Comparison of ENCODE assay signal across 7 mouse cellular contexts in genomic region chr5:108651136-108651720, GRCm38 (mm10). TPM values are rescaled to one million over a fixed set of nuclear protein-coding genes. Genes with fewer than 3 reads are reported as not detected.
"Had no signal": no experiment of that assay in that cellular context is flagged by ENCODE, and none has a peak within 500 bp of the region (broad histone marks: within the 10 kb centered on the region; RNA-seq: fewer than 3 reads in every experiment).

No protein-coding gene starts in this region.

- H3K27ac ChIP-seq: limb, embryonic 13.5 days; liver, embryonic 14.5 days; neural tube, embryonic 12.5 days; stomach, embryonic 15.5 days had no signal

- H3K4me1 ChIP-seq: limb, embryonic 13.5 days; neural tube, embryonic 12.5 days; stomach, embryonic 15.5 days had no signal

- H3K4me2 ChIP-seq: limb, embryonic 13.5 days; neural tube, embryonic 12.5 days; stomach, embryonic 15.5 days had no signal

- H3K4me3 ChIP-seq: limb, embryonic 13.5 days; myocyte; neural tube, embryonic 12.5 days; stomach, embryonic 15.5 days had no signal

- H3K9ac ChIP-seq: limb, embryonic 13.5 days; liver, embryonic 14.5 days; neural tube, embryonic 12.5 days; stomach, embryonic 15.5 days had no signal

- H3K27me3 ChIP-seq: limb, embryonic 13.5 days; neural tube, embryonic 12.5 days; stomach, embryonic 15.5 days had no signal

- DNase-seq: right cerebral cortex, postnatal 14 days had no signal

- H3K9me3 ChIP-seq: limb, embryonic 13.5 days; neural tube, embryonic 12.5 days; stomach, embryonic 15.5 days had no signal

RNA-seq across cellular contexts. Expression of gene Slc26a1, which starts 24.1 kb away (rescaled TPM):
- polyA plus RNA-seq: large intestine, adult 2 months had no signal
